Mouse (Mus musculus): ENCODE data around the gene Sema4d. TPM values are rescaled to one million over a fixed set of nuclear protein-coding genes. Genes with fewer than 3 reads are reported as not detected.

The Sema4d gene
- 6.7 and 8.0 TPM in 2 replicates for polyA plus RNA-seq (2015; fragmentation: Nextera tagmentation; extraction: Ambion mirVana)

DNA sequence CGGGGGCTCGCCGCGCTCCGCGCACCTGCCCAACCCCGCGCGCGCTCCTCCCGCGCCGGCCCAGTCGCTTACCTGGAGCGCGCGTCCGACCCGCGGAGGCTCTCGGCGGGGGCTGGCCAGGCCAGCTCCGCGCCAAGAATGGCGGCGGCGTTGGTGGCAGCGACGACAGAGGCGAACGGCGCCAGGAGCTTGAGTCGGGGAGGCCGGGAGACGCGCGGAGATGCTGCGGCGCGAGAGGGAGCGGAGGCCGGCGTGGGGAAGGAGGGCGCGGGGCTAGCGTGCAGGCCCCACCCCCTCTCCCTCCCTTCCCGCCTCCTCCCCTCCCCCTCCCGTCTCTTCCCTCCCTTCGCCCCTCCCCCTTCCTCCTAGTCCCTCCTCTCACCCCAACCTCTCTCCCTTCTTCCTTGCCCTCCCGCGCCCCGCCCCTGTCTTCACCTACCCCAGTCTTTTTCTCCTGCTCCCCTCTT is at the start of gene Sema4d:
TSS of gene Sema4d (minus strand) at position 323 of the 467 bp plus-strand sequence.
- ATAC-seq (ENCODE audit: low FRiP score, low TSS enrichment) (peak; percentile 55), DNase-seq (ENCODE audit: low spot score) (peak; percentile 81)
- Histone ChIP-seq H3K4me1 (replicated peaks; ENCODE audit: control insufficient read depth, insufficient read depth) (no peaks in the 10 kb centered on the region), H3K9me3 (ENCODE audit: control insufficient read depth, low read length) (no peaks in the 10 kb centered on the region), H3K36me3 (ENCODE audit: control insufficient read depth, insufficient read depth, low read length) (no peaks in the 10 kb centered on the region), H3K27me3 (ENCODE audit: control insufficient read depth, insufficient read depth, low read length) (no peaks in the 10 kb centered on the region), H3K9ac (ENCODE audit: low read length) (peak within 1 kb of the TSS; percentile 71), H3K27ac (replicated peaks) (peak within 1 kb of the TSS; percentile 49), H3K4me3 (ENCODE audit: low read depth, low read length) (peak within 1 kb of the TSS; percentile 79), H3K4me2 (replicated peaks; ENCODE audit: low read depth) (peak within 1 kb of the TSS; percentile 93)
- TF ChIP-seq EP300 (optimal IDR thresholded peaks at IDR 0.05), result no peak
- TF ChIP-seq CTCF (IDR thresholded peaks at IDR 0.05; ENCODE audit: low read depth), result no peak
- WGBS, result 0% methylated on average over 33 of the region's 52 CpGs

DNA sequence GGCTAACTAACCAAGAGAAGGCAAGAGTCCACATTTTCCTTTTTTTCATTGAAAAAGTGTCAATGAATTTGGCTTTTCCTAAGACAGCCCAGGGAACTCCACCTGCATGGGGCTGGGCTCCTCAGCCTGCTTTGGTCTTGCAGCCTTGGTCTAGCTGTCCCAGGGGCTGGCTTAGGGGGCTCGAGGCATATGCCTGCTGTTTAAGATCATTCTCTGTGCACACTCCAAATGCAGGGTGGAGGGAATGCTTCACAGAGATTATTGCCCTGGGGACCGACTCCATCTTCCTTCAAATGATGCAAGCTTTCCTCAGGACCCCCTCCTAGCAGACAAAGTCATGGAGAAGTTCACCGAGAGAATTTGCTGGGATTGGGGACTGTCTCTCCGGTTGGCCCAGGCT is 49.8 kb upstream of the Sema4d start:
- DNase-seq (ENCODE audit: low spot score), result no peak
- H3K4me3 ChIP-seq (ENCODE audit: low read depth, low read length), result no peak overlapping the region
- no peaks in the 10 kb centered on the region for H3K9me3 ChIP-seq (ENCODE audit: control insufficient read depth, low read length)
- no peaks in the 10 kb centered on the region for H3K27me3 ChIP-seq (ENCODE audit: control insufficient read depth, insufficient read depth, low read length)
- no peak overlapping the region for H3K4me2 ChIP-seq (replicated peaks; ENCODE audit: low read depth)
- TF ChIP-seq CTCF (IDR thresholded peaks at IDR 0.05; ENCODE audit: low read depth) (no peak), EP300 (optimal IDR thresholded peaks at IDR 0.05) (no peak)
- H3K27ac ChIP-seq (replicated peaks), result no peak overlapping the region
- no peak overlapping the region for H3K9ac ChIP-seq (ENCODE audit: low read length)
- 72% methylated on average over 4 of the region's 4 CpGs for WGBS
- H3K4me1 ChIP-seq (replicated peaks; ENCODE audit: control insufficient read depth, insufficient read depth), result no peaks in the 10 kb centered on the region
- H3K36me3 ChIP-seq (ENCODE audit: control insufficient read depth, insufficient read depth, low read length), result no peaks in the 10 kb centered on the region
- no peak for ATAC-seq (ENCODE audit: low FRiP score, low TSS enrichment)

DNA sequence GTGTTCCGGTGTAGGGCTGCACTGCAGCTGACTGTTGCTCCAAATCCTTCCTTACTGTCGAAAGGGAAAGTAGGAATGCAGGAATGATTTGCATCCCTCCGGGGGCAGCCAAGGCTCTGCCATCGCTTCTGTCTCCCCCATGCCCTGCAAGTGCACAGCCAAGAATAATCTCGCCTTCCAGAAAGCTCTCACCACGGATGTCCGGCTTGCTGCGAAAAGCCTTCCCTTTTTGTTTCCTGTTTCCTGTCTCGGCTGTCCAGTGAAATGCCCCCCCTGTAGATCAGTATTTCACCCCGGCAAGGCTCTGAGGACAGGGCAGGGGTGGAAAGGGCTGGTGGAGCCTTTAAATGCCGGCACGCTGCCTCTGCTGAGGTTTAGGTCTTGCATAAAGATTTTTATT is 49.2 kb upstream of the Sema4d start:
- Histone ChIP-seq H3K4me2 (replicated peaks; ENCODE audit: low read depth) (0 out of 2 replicates have a peak overlapping the region, but pooled peaks have one; percentile 1), H3K27ac (replicated peaks) (no peak overlapping the region), H3K4me3 (ENCODE audit: low read depth, low read length) (no peak overlapping the region), H3K9me3 (ENCODE audit: control insufficient read depth, low read length) (no peaks in the 10 kb centered on the region), H3K36me3 (ENCODE audit: control insufficient read depth, insufficient read depth, low read length) (no peaks in the 10 kb centered on the region), H3K4me1 (replicated peaks; ENCODE audit: control insufficient read depth, insufficient read depth) (no peaks in the 10 kb centered on the region), H3K9ac (ENCODE audit: low read length) (no peak overlapping the region), H3K27me3 (ENCODE audit: control insufficient read depth, insufficient read depth, low read length) (no peaks in the 10 kb centered on the region)
- TF ChIP-seq EP300 (optimal IDR thresholded peaks at IDR 0.05), result no peak
- no peak for TF ChIP-seq CTCF (IDR thresholded peaks at IDR 0.05; ENCODE audit: low read depth)
- DNase-seq (ENCODE audit: low spot score) (no peak), ATAC-seq (ENCODE audit: low FRiP score, low TSS enrichment) (no peak)
- 29% methylated on average over 12 of the region's 12 CpGs for WGBS

GRCm38 (mm10) chr13:51842191-51842590 is 48.6 kb upstream of the Sema4d start:
- DNase-seq (ENCODE audit: low spot score) (no peak), ATAC-seq (ENCODE audit: low FRiP score, low TSS enrichment) (no peak)
- no peak overlapping the region for H3K9ac ChIP-seq (ENCODE audit: low read length)
- H3K9me3 ChIP-seq (ENCODE audit: control insufficient read depth, low read length), result no peaks in the 10 kb centered on the region
- H3K27me3 ChIP-seq (ENCODE audit: control insufficient read depth, insufficient read depth, low read length), result no peaks in the 10 kb centered on the region
- no peaks in the 10 kb centered on the region for H3K36me3 ChIP-seq (ENCODE audit: control insufficient read depth, insufficient read depth, low read length)
- no peak overlapping the region for H3K27ac ChIP-seq (replicated peaks)
- H3K4me2 ChIP-seq (replicated peaks; ENCODE audit: low read depth), result no peak overlapping the region
- H3K4me3 ChIP-seq (ENCODE audit: low read depth, low read length), result no peak overlapping the region
- TF ChIP-seq EP300 (optimal IDR thresholded peaks at IDR 0.05) (no peak), CTCF (IDR thresholded peaks at IDR 0.05; ENCODE audit: low read depth) (no peak)
- WGBS, result 48% methylated on average over 5 of the region's 5 CpGs
- H3K4me1 ChIP-seq (replicated peaks; ENCODE audit: control insufficient read depth, insufficient read depth), result no peaks in the 10 kb centered on the region

DNA sequence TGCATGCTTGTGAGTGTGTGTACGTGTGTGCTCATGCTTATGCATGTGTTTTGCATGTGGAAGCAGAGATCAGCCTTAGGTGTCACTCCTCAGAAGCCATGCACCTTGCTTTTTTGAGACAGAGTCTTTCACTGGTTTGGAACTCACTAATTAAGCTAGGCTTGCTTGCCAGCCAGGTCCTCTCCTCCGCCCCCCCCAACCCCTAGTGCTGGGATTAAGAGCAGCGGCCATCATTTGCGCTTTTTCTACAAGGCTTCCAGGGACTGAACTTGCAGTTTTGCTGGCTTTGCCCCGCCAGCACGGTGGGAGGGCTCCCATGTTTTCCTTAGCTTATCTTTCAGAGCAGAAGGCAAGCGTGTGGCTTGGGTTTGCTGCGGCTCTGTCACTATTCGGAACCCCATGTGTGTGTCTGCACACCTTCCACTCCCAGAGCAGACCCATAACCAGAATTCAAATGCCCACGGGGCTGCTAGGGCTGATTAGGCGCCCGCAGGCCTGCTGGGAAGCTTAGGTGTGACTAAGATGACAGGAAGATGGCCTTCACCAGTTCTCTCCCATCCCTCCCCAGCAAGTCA is 48.1 kb upstream of the Sema4d start:
- H3K27me3 ChIP-seq (ENCODE audit: control insufficient read depth, insufficient read depth, low read length), result no peaks in the 10 kb centered on the region
- WGBS, result 36% methylated on average over 12 of the region's 12 CpGs

GRCm38 (mm10) chr13:51840702-51841101 is 47.2 kb upstream of the Sema4d start:
- no peak for ATAC-seq (ENCODE audit: low FRiP score, low TSS enrichment)
- H3K4me3 ChIP-seq (ENCODE audit: low read depth, low read length), result no peak overlapping the region
- no peaks in the 10 kb centered on the region for H3K9me3 ChIP-seq (ENCODE audit: control insufficient read depth, low read length)
- 42% methylated on average over 6 of the region's 6 CpGs for WGBS
- H3K4me1 ChIP-seq (replicated peaks; ENCODE audit: control insufficient read depth, insufficient read depth), result no peaks in the 10 kb centered on the region
- H3K27me3 ChIP-seq (ENCODE audit: control insufficient read depth, insufficient read depth, low read length), result no peaks in the 10 kb centered on the region
- H3K9ac ChIP-seq (ENCODE audit: low read length), result no peak overlapping the region
- DNase-seq (ENCODE audit: low spot score), result no peak
- H3K4me2 ChIP-seq (replicated peaks; ENCODE audit: low read depth), result no peak overlapping the region
- no peak overlapping the region for H3K27ac ChIP-seq (replicated peaks)
- TF ChIP-seq CTCF (IDR thresholded peaks at IDR 0.05; ENCODE audit: low read depth) (no peak), EP300 (optimal IDR thresholded peaks at IDR 0.05) (no peak)
- no peaks in the 10 kb centered on the region for H3K36me3 ChIP-seq (ENCODE audit: control insufficient read depth, insufficient read depth, low read length)

More for the DNA sequence above, 48.1 kb upstream of the Sema4d start:
- Histone ChIP-seq H3K9ac (ENCODE audit: low read length) (no peak overlapping the region), H3K27ac (replicated peaks) (no peak overlapping the region), H3K36me3 (ENCODE audit: control insufficient read depth, insufficient read depth, low read length) (no peaks in the 10 kb centered on the region), H3K9me3 (ENCODE audit: control insufficient read depth, low read length) (no peaks in the 10 kb centered on the region), H3K4me2 (replicated peaks; ENCODE audit: low read depth) (no peak overlapping the region), H3K4me1 (replicated peaks; ENCODE audit: control insufficient read depth, insufficient read depth) (no peaks in the 10 kb centered on the region), H3K4me3 (ENCODE audit: low read depth, low read length) (no peak overlapping the region)
- TF ChIP-seq EP300 (optimal IDR thresholded peaks at IDR 0.05), result no peak
- TF ChIP-seq CTCF (IDR thresholded peaks at IDR 0.05; ENCODE audit: low read depth), result no peak
- ATAC-seq (ENCODE audit: low FRiP score, low TSS enrichment), result no peak
- DNase-seq (ENCODE audit: low spot score), result no peak
